Mouse (Mus musculus): ENCODE measurements at regions not wholly inside any gene's neighbourhood (a gene's known extent, or its start where the extent isn't known, plus 50 kb on each side); places are given as distances from the start of the nearest gene placed in this dataset.

DNA sequence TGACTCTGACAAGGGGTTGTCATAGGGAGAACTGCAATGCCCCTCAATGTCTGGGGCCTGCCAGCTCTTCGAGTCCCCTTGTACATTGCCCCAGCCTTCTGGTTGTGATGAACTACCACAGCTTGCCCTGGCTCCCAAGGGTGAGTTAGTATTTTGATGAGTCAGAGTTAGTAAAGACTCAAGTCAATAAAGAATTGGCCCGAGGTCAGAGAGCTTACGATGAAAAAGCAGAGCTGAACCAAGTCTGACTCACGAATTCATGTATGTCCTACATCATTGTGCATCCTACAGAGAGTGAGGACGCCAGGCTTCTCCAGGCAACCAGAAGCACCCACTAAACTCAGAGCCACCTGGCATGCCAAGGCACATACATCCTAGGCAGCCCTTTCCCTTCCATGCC is 60.2 kb upstream of the Gdnf start:
- 80% methylated on average over 5 of the region's 5 CpGs for WGBS
- Histone ChIP-seq H3K4me3 (ENCODE audit: control insufficient read depth in 1 of 2, insufficient read depth in 1 of 2, low read depth in 1 of 2, low read length in 2 of 2) (no peak overlapping the region), H3K27ac (replicated peaks in 1 of 2; ENCODE audit: control insufficient read depth in 1 of 2, insufficient read depth in 1 of 2, low read depth in 2 of 2, low read length in 2 of 2) (no peak overlapping the region), H3K36me3 (ENCODE audit: control insufficient read depth, insufficient read depth, low read length) (no peaks in the 10 kb centered on the region), H3K4me2 (ENCODE audit: low read length) (no peak overlapping the region), H3K9me3 (ENCODE audit: control insufficient read depth, low read length) (no peaks in the 10 kb centered on the region), H3K9ac (ENCODE audit: low read length) (no peak overlapping the region), H3K27me3 (ENCODE audit: control insufficient read depth, insufficient read depth, low read length) (no peaks in the 10 kb centered on the region), H3K4me1 (ENCODE audit: control insufficient read depth in 2 of 2, insufficient read depth in 2 of 2, low read length in 2 of 2) (no peaks in the 10 kb centered on the region)
- ATAC-seq (ENCODE audit: insufficient number of reproducible peaks, insufficient read depth, low FRiP score, low read depth) = no peak

All from heart, embryonic 14.5 days (tissue).